Mouse (Mus musculus): ENCODE measurements around the gene Suco.

GRCm38 (mm10) chr1:161902692-161903452 is 26.4 kb upstream of the Suco start:
- TF ChIP-seq USF1 (IDR thresholded peaks at IDR 0.05; ENCODE audit: low read depth, low read length) (no peak), MAX (IDR thresholded peaks at IDR 0.05; ENCODE audit: low read length) (no peak), TAL1 (IDR thresholded peaks at IDR 0.05; ENCODE audit: low read length) (no peak), BHLHE40 (IDR thresholded peaks at IDR 0.05; ENCODE audit: borderline replicate concordance, low read depth, low read length) (no peak), UBTF (IDR thresholded peaks at IDR 0.05; ENCODE audit: borderline replicate concordance, insufficient read depth, low read depth, low read length) (no peak), EP300 (IDR thresholded peaks at IDR 0.05; ENCODE audit: low read depth in 1 of 2, low read length in 2 of 2) (no peak), CTCF (IDR thresholded peaks at IDR 0.05 in 2 of 3, conservative IDR thresholded peaks at IDR 0.05 in 1 of 3; ENCODE audit: control insufficient read depth in 1 of 3, insufficient read depth in 1 of 3, low read depth in 2 of 3, low read length in 3 of 3, poor library complexity in 1 of 3, severe bottlenecking in 1 of 3) (no peak), CHD2 (IDR thresholded peaks at IDR 0.05; ENCODE audit: low read length) (no peak), POLR2AphosphoS2 (IDR thresholded peaks at IDR 0.05; ENCODE audit: low read length) (no peak), JUND (IDR thresholded peaks at IDR 0.05; ENCODE audit: low read depth, low read length) (no peak), USF2 (IDR thresholded peaks at IDR 0.05; ENCODE audit: borderline replicate concordance in 1 of 2, insufficient read depth in 1 of 2, low read depth in 1 of 2, low read length in 2 of 2) (no peak), ZC3H11A (IDR thresholded peaks at IDR 0.05; ENCODE audit: low read depth, low read length) (no peak), POLR2A (IDR thresholded peaks at IDR 0.05; ENCODE audit: control insufficient read depth in 1 of 2, insufficient read depth in 1 of 2, low read depth in 1 of 2, low read length in 2 of 2, poor library complexity in 1 of 2) (no peak)

Data from MEL (cell line).